Mouse (Mus musculus) limb, embryonic 12.5 days (tissue): Measurements from ENCODE around the gene G430095P16Rik. TPM values are rescaled to one million over a fixed set of nuclear protein-coding genes. Genes with fewer than 3 reads are reported as not detected.

Experiments used
- ATAC-seq: fragments of 200-750 bp; cut with Nextera tagmentation; 2 replicates; pipeline ENCODE4 v1.8.0; 2017; ENCODE audit warnings: low read depth, moderate TSS enrichment; ENCODE audit not compliant: insufficient number of reproducible peaks, insufficient read depth, low FRiP score, low TSS enrichment
- H3K27ac ChIP-seq: fragments of 300-500 bp; sonication (generic); 2 replicates; pipeline ENCODE4 v1.5.1; 2016; ENCODE audit warnings: mild to moderate bottlenecking, moderate library complexity
- H3K27me3 ChIP-seq: fragments of 300-500 bp; sonication (generic); 2 replicates; pipeline ENCODE4 v1.6.1; 2016; ENCODE audit warnings: mild to moderate bottlenecking, moderate library complexity
- H3K36me3 ChIP-seq: fragments of 300-500 bp; sonication (generic); 2 replicates; pipeline ENCODE4 v1.6.1; 2016; ENCODE audit warnings: mild to moderate bottlenecking, moderate library complexity
- H3K4me1 ChIP-seq: fragments of 300-500 bp; sonication (generic); replicated peaks from 2 replicates; pipeline ENCODE4 v1.6.1; 2016
- H3K4me2 ChIP-seq: fragments of 300-500 bp; sonication (generic); 2 replicates; pipeline ENCODE4 v1.6.1; 2016; ENCODE audit warnings: mild to moderate bottlenecking, moderate library complexity
- H3K4me3 ChIP-seq: fragments of 300-500 bp; sonication (generic); replicated peaks from 2 replicates; pipeline ENCODE4 v1.5.1; 2016; ENCODE audit warnings: mild to moderate bottlenecking
- H3K9ac ChIP-seq: fragments of 300-500 bp; sonication (generic); replicated peaks from 2 replicates; pipeline ENCODE4 v1.6.1; 2016; ENCODE audit warnings: mild to moderate bottlenecking, moderate library complexity
- H3K9me3 ChIP-seq: fragments of 300-500 bp; sonication (generic); 2 replicates; pipeline ENCODE4 v1.6.1; 2016; ENCODE audit warnings: mild to moderate bottlenecking, moderate library complexity
- WGBS: fragments of 180-500 bp; shearing (Covaris S2); methylation state at CpG from one replicate; pipeline ENCODE4 v1.1.7; 2016; 5-methylcytosine and 5-hydroxymethylcytosine counted together
- polyA plus RNA-seq: library from polyadenylated mRNA; unstranded; fragments of >200 nt; fragmentation: Nextera tagmentation; extraction: Ambion mirVana; gene quantifications from 2 replicates; pipeline ENCODE4 v1.2.1, GENCODE M21; 2016

The G430095P16Rik gene
- polyA plus RNA-seq, 1 experiment from 2014 or later, result 11.8 TPM

GRCm38 (mm10) chr8:84695140-84695539 lies 27.7 kb upstream of the G430095P16Rik start:
- Histone ChIP-seq H3K9me3 (no peaks in the 10 kb centered on the region), H3K27ac (no peak overlapping the region), H3K4me2 (no peak overlapping the region), H3K4me1 (peaks cover 6% of the 10 kb centered on the region), H3K27me3 (no peaks in the 10 kb centered on the region), H3K9ac (no peak overlapping the region), H3K4me3 (no peak overlapping the region), H3K36me3 (peaks cover 84% of the 10 kb centered on the region)
- 88% methylated on average over 6 of the region's 6 CpGs for WGBS
- ATAC-seq, result no peak

GRCm38 (mm10) chr8:84697166-84698130 lies 25.4 kb upstream of the G430095P16Rik start:
- no peak overlapping the region for H3K9ac ChIP-seq
- 87% methylated on average over 14 of the region's 14 CpGs for WGBS
- peaks cover 16% of the 10 kb centered on the region for H3K27me3 ChIP-seq
- H3K9me3 ChIP-seq, result no peaks in the 10 kb centered on the region
- H3K36me3 ChIP-seq, result peaks cover 74% of the 10 kb centered on the region
- no peak overlapping the region for H3K4me3 ChIP-seq
- no peak overlapping the region for H3K4me2 ChIP-seq
- H3K4me1 ChIP-seq, result peaks cover 21% of the 10 kb centered on the region
- no peak for ATAC-seq
- no peak overlapping the region for H3K27ac ChIP-seq

GRCm38 (mm10) chr8:84698288-84698687 lies 24.5 kb upstream of the G430095P16Rik start:
- no peak for ATAC-seq
- no peaks in the 10 kb centered on the region for H3K9me3 ChIP-seq
- H3K27ac ChIP-seq, result no peak overlapping the region
- H3K4me3 ChIP-seq, result no peak overlapping the region
- peaks cover 67% of the 10 kb centered on the region for H3K36me3 ChIP-seq
- peaks cover 24% of the 10 kb centered on the region for H3K27me3 ChIP-seq
- 91% methylated on average over 5 of the region's 5 CpGs for WGBS
- no peak overlapping the region for H3K4me2 ChIP-seq
- no peak overlapping the region for H3K9ac ChIP-seq
- peaks cover 22% of the 10 kb centered on the region for H3K4me1 ChIP-seq

GRCm38 (mm10) chr8:84698929-84699401 lies 23.8 kb upstream of the G430095P16Rik start:
- peaks cover 31% of the 10 kb centered on the region for H3K27me3 ChIP-seq
- H3K9me3 ChIP-seq, result no peaks in the 10 kb centered on the region
- H3K9ac ChIP-seq, result no peak overlapping the region
- WGBS, result 95% methylated on average over 9 of the region's 9 CpGs
- no peak overlapping the region for H3K4me3 ChIP-seq
- ATAC-seq, result no peak
- H3K4me1 ChIP-seq, result peaks cover 25% of the 10 kb centered on the region
- peak overlapping the region; percentile 69; the same call in 1 of the 2 replicates for H3K27ac ChIP-seq
- H3K36me3 ChIP-seq, result peaks cover 60% of the 10 kb centered on the region
- H3K4me2 ChIP-seq, result no peak overlapping the region

GRCm38 (mm10) chr8:84699861-84700322 lies 22.9 kb upstream of the G430095P16Rik start:
- H3K4me3 ChIP-seq, result no peak overlapping the region
- H3K36me3 ChIP-seq, result peaks cover 52% of the 10 kb centered on the region
- H3K9me3 ChIP-seq, result no peaks in the 10 kb centered on the region
- H3K27ac ChIP-seq, result peak overlapping the region; percentile 69; the same call in 1 of the 2 replicates
- peaks cover 34% of the 10 kb centered on the region for H3K4me1 ChIP-seq
- no peak overlapping the region for H3K9ac ChIP-seq
- ATAC-seq, result no peak
- peaks cover 40% of the 10 kb centered on the region for H3K27me3 ChIP-seq
- WGBS, result 55% methylated on average over 7 of the region's 7 CpGs
- H3K4me2 ChIP-seq, result no peak overlapping the region

GRCm38 (mm10) chr8:84700526-84700925 lies 22.3 kb upstream of the G430095P16Rik start:
- H3K9ac ChIP-seq, result no peak overlapping the region
- peaks cover 46% of the 10 kb centered on the region for H3K27me3 ChIP-seq
- no peak overlapping the region for H3K4me3 ChIP-seq
- no peak for ATAC-seq
- peaks cover 45% of the 10 kb centered on the region for H3K36me3 ChIP-seq
- no peaks in the 10 kb centered on the region for H3K9me3 ChIP-seq
- H3K4me1 ChIP-seq, result peaks cover 41% of the 10 kb centered on the region
- no peak overlapping the region for H3K4me2 ChIP-seq
- 0 out of 2 replicates have a peak overlapping the region, but pooled peaks have one; percentile 69 for H3K27ac ChIP-seq
- WGBS, result 87% methylated on average over 5 of the region's 5 CpGs

- Histone ChIP-seq H3K36me3 (peaks cover 40% of the 10 kb centered on the region), H3K27ac (0 out of 2 replicates have a peak within 1 kb of the TSS, but pooled peaks have one; percentile 69), H3K4me2 (peak within 1 kb of the TSS; percentile 35; the same call in 1 of the 2 replicates), H3K27me3 (peaks cover 49% of the 10 kb centered on the region), H3K9me3 (no peaks in the 10 kb centered on the region), H3K4me1 (peaks cover 45% of the 10 kb centered on the region), H3K4me3 (peak within 1 kb of the TSS; percentile 19), H3K9ac (peak within 1 kb of the TSS; percentile 46)
- 0 out of 2 replicates have a peak, but pooled peaks have one; percentile 10 for ATAC-seq
- 10% methylated on average over 34 of the region's 34 CpGs for WGBS
Observed at GRCm38 (mm10) chr8:84700941-84701911, 21.6 kb upstream of the G430095P16Rik start, which contains the start of gene Lyl1. TSS of gene Lyl1 (plus strand) at chr8:84701457.

GRCm38 (mm10) chr8:84702561-84702960 lies 20.2 kb upstream of the G430095P16Rik start:
- Histone ChIP-seq H3K36me3 (peaks cover 27% of the 10 kb centered on the region), H3K27me3 (peaks cover 62% of the 10 kb centered on the region), H3K4me2 (peak overlapping the region; percentile 13)

GRCm38 (mm10) chr8:84702963-84703465 lies 19.8 kb upstream of the G430095P16Rik start:
- no peak for ATAC-seq
- H3K9ac ChIP-seq, result no peak overlapping the region
- H3K9me3 ChIP-seq, result no peaks in the 10 kb centered on the region
- peaks cover 63% of the 10 kb centered on the region for H3K4me1 ChIP-seq
- peaks cover 27% of the 10 kb centered on the region for H3K36me3 ChIP-seq
- H3K4me3 ChIP-seq, result peak overlapping the region; percentile 19; the same call in 1 of the 2 replicates
- peak overlapping the region; percentile 13 for H3K4me2 ChIP-seq
- WGBS, result 79% methylated on average over 6 of the region's 6 CpGs
- 0 out of 2 replicates have a peak overlapping the region, but pooled peaks have one; percentile 31 for H3K27ac ChIP-seq
- H3K27me3 ChIP-seq, result peaks cover 66% of the 10 kb centered on the region

More at GRCm38 (mm10) chr8:84702561-84702960, 20.2 kb upstream of the G430095P16Rik start:
- Histone ChIP-seq H3K27ac (0 out of 2 replicates have a peak overlapping the region, but pooled peaks have one; percentile 31), H3K9ac (no peak overlapping the region), H3K9me3 (no peaks in the 10 kb centered on the region), H3K4me3 (peak overlapping the region; percentile 19), H3K4me1 (peaks cover 58% of the 10 kb centered on the region)
- 78% methylated on average over 9 of the region's 9 CpGs for WGBS
- ATAC-seq, result no peak
